Mouse (Mus musculus): ENCODE data around the gene Tex12. TPM values are rescaled to one million over a fixed set of nuclear protein-coding genes. Genes with fewer than 3 reads are reported as not detected.

The Tex12 gene
- total and polyA plus RNA-seq, 2 experiments from 2014 or later = not detected

GRCm38 (mm10) chr9:50565940-50566339 lies 4.8 kb upstream of the Tex12 start:
- no peak overlapping the region for H3K4me2 ChIP-seq (ENCODE audit: low read depth, low read length, poor library complexity, severe bottlenecking)
- no peak for DNase-seq (ENCODE audit: low spot score)
- ATAC-seq (ENCODE audit: low FRiP score) = no peak
- no peak overlapping the region for H3K27ac ChIP-seq (ENCODE audit: low read depth, low read length)
- no peak overlapping the region for H3K4me3 ChIP-seq (ENCODE audit: low read depth, low read length)
- H3K9me3 ChIP-seq (ENCODE audit: low read length) = no peaks in the 10 kb centered on the region
- H3K36me3 ChIP-seq (ENCODE audit: insufficient read depth, low read length) = no peaks in the 10 kb centered on the region
- no peak for TF ChIP-seq CTCF (IDR thresholded peaks at IDR 0.05)
- WGBS = 70% methylated on average over 4 of the region's 4 CpGs
- no peaks in the 10 kb centered on the region for H3K27me3 ChIP-seq (ENCODE audit: insufficient read depth, low read length)
- no peak overlapping the region for H3K9ac ChIP-seq (replicated peaks; ENCODE audit: low read length, poor library complexity, severe bottlenecking)
- H3K4me1 ChIP-seq (ENCODE audit: insufficient read depth, low read length) = no peaks in the 10 kb centered on the region

DNA sequence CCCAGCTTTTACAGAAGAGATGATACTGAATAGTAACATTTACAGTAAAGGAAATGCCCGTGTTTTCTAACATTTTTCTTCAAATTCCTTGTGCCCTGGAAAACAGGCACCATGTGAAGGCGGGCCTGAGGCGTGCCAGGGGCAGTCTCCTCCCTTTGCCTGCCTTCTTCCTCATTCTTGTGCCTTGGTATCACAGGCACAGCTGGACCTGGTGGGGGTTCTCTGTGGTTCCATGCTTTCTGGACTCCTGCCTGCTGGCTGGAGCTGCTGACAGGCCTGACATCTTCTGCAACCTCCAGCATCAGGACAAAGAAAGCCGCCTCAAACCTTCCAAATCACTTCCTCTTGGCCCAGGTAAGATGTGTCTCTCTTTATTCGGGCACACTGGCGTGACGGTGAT lies 4.0 kb upstream of the Tex12 start:
- WGBS = 71% methylated on average over 7 of the region's 7 CpGs
- Histone ChIP-seq H3K27ac (ENCODE audit: low read depth, low read length) (no peak overlapping the region), H3K9me3 (ENCODE audit: low read length) (no peaks in the 10 kb centered on the region), H3K27me3 (ENCODE audit: insufficient read depth, low read length) (no peaks in the 10 kb centered on the region), H3K4me2 (ENCODE audit: low read depth, low read length, poor library complexity, severe bottlenecking) (no peak overlapping the region), H3K36me3 (ENCODE audit: insufficient read depth, low read length) (no peaks in the 10 kb centered on the region), H3K4me3 (ENCODE audit: low read depth, low read length) (no peak overlapping the region), H3K4me1 (ENCODE audit: insufficient read depth, low read length) (no peaks in the 10 kb centered on the region), H3K9ac (replicated peaks; ENCODE audit: low read length, poor library complexity, severe bottlenecking) (no peak overlapping the region)
- DNase-seq (ENCODE audit: low spot score) (no peak), ATAC-seq (ENCODE audit: low FRiP score) (no peak)
- no peak for TF ChIP-seq CTCF (IDR thresholded peaks at IDR 0.05)

DNA sequence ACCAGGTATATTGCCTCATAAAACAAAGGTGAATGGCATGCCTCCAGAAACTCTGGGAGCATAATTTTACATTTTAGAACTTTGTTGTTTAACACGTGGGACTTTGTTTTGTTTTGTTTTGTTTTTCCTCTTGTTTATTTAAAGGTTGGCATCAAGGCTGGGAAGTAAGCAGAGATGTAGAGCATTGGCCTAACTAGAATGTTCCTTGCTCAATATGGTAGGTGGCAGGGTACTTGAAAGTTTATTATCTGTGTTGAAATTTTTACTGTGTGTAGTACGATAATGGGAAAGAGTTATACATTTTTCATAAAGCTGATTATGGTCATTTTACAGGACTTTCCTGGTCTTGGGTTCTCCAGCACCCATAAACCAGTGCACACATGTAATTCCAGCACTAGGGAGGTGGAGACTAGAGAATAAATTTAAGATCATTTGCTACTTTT lies 814 bp upstream of the Tex12 start:
- H3K9me3 ChIP-seq (ENCODE audit: low read length) = no peaks in the 10 kb centered on the region
- H3K27ac ChIP-seq (ENCODE audit: low read depth, low read length) = no peak overlapping the region
- DNase-seq (ENCODE audit: low spot score) = no peak
- H3K4me2 ChIP-seq (ENCODE audit: low read depth, low read length, poor library complexity, severe bottlenecking) = no peak overlapping the region
- no peaks in the 10 kb centered on the region for H3K4me1 ChIP-seq (ENCODE audit: insufficient read depth, low read length)
- ATAC-seq (ENCODE audit: low FRiP score) = no peak
- no peak overlapping the region for H3K9ac ChIP-seq (replicated peaks; ENCODE audit: low read length, poor library complexity, severe bottlenecking)
- 83% methylated on average over 2 of the region's 2 CpGs for WGBS
- H3K27me3 ChIP-seq (ENCODE audit: insufficient read depth, low read length) = no peaks in the 10 kb centered on the region
- no peak overlapping the region for H3K4me3 ChIP-seq (ENCODE audit: low read depth, low read length)
- H3K36me3 ChIP-seq (ENCODE audit: insufficient read depth, low read length) = no peaks in the 10 kb centered on the region
- TF ChIP-seq CTCF (IDR thresholded peaks at IDR 0.05) = no peak

GRCm38 (mm10) chr9:50555094-50555446 lies 6.1 kb downstream of the Tex12 start, which contains the start of gene Bco2:
Gene Bco2 (minus strand): TSS chr9:50555181.
- peak within 1 kb of the TSS; percentile 42; the same call in 1 of the 2 replicates for H3K9ac ChIP-seq (replicated peaks; ENCODE audit: low read length, poor library complexity, severe bottlenecking)

GRCm38 (mm10) chr9:50554241-50555093 lies 6.7 kb downstream of the Tex12 start, which contains the start of gene Il18:
Gene Il18 (plus strand): TSS chr9:50554827.
- Histone ChIP-seq H3K9ac (replicated peaks; ENCODE audit: low read length, poor library complexity, severe bottlenecking) (peak within 1 kb of the TSS; percentile 42; the same call in 1 of the 2 replicates), H3K36me3 (ENCODE audit: insufficient read depth, low read length) (no peaks in the 10 kb centered on the region), H3K4me2 (ENCODE audit: low read depth, low read length, poor library complexity, severe bottlenecking) (peak within 1 kb of the TSS; percentile 43), H3K27ac (ENCODE audit: low read depth, low read length) (peak within 1 kb of the TSS; percentile 75), H3K4me3 (ENCODE audit: low read depth, low read length) (peak within 1 kb of the TSS; percentile 27), H3K4me1 (ENCODE audit: insufficient read depth, low read length) (no peaks in the 10 kb centered on the region), H3K9me3 (ENCODE audit: low read length) (no peaks in the 10 kb centered on the region), H3K27me3 (ENCODE audit: insufficient read depth, low read length) (no peaks in the 10 kb centered on the region)
- DNase-seq (ENCODE audit: low spot score) = peak; percentile 88
- peak; percentile 94 for ATAC-seq (ENCODE audit: low FRiP score)
- whole genome bisulfite sequencing = 16% methylated on average over 12 of the region's 12 CpGs
- 0 out of 2 replicates have a peak, but pooled peaks have one; percentile 14 for TF ChIP-seq CTCF (IDR thresholded peaks at IDR 0.05)

More at GRCm38 (mm10) chr9:50555094-50555446, 6.1 kb downstream of the Tex12 start, which contains the start of gene Bco2:
- Histone ChIP-seq H3K4me2 (ENCODE audit: low read depth, low read length, poor library complexity, severe bottlenecking) (peak within 1 kb of the TSS; percentile 43), H3K27me3 (ENCODE audit: insufficient read depth, low read length) (no peaks in the 10 kb centered on the region), H3K9me3 (ENCODE audit: low read length) (no peaks in the 10 kb centered on the region), H3K4me1 (ENCODE audit: insufficient read depth, low read length) (no peaks in the 10 kb centered on the region), H3K4me3 (ENCODE audit: low read depth, low read length) (peak within 1 kb of the TSS; percentile 27), H3K27ac (ENCODE audit: low read depth, low read length) (peak within 1 kb of the TSS; percentile 75), H3K36me3 (ENCODE audit: insufficient read depth, low read length) (no peaks in the 10 kb centered on the region)
- ATAC-seq (ENCODE audit: low FRiP score) (peak; percentile 60; the same call in 1 of the 2 replicates), DNase-seq (ENCODE audit: low spot score) (peak; percentile 28)
- TF ChIP-seq CTCF (IDR thresholded peaks at IDR 0.05) = no peak
- 11% methylated on average over 2 of the region's 2 CpGs for WGBS

DNA sequence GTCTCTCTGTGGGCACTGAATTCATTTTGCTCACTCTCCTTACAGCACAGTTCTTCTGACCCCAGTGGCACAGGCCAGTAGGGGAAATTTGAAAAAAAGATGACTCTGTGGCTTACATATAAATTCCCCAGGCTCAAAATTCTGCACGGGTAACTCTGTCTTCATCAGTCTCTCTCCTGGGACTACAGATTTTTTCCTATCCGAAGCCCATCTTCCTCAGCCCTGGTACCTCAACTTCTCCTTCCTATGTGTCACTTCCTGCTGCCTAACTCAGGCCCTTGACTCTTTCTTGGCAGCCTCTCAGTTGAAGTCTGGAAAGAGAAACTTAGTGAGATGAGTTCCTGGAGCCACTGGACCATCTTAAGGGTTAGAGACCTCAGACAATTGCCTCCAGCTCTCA lies 7.6 kb downstream of the Tex12 start:
- Histone ChIP-seq H3K4me3 (ENCODE audit: low read depth, low read length) (no peak overlapping the region), H3K9ac (replicated peaks; ENCODE audit: low read length, poor library complexity, severe bottlenecking) (no peak overlapping the region), H3K27me3 (ENCODE audit: insufficient read depth, low read length) (no peaks in the 10 kb centered on the region), H3K4me1 (ENCODE audit: insufficient read depth, low read length) (no peaks in the 10 kb centered on the region), H3K36me3 (ENCODE audit: insufficient read depth, low read length) (no peaks in the 10 kb centered on the region), H3K9me3 (ENCODE audit: low read length) (no peaks in the 10 kb centered on the region), H3K4me2 (ENCODE audit: low read depth, low read length, poor library complexity, severe bottlenecking) (no peak overlapping the region), H3K27ac (ENCODE audit: low read depth, low read length) (no peak overlapping the region; the same call in 1 of the 2 replicates)
- DNase-seq (ENCODE audit: low spot score) (no peak), ATAC-seq (ENCODE audit: low FRiP score) (no peak)
- 75% methylated on average over 2 of the region's 2 CpGs for WGBS
- TF ChIP-seq CTCF (IDR thresholded peaks at IDR 0.05) = no peak

Measured in midbrain, postnatal 0 days (tissue).